Mouse (Mus musculus): ENCODE measurements around the gene Krt27. TPM values are rescaled to one million over a fixed set of nuclear protein-coding genes. Genes with fewer than 3 reads are reported as not detected.

The Krt27 gene
- total RNA-seq, 1 experiment from 2014 or later, result not detected

- no peak for DNase-seq
Measured at GRCm38 (mm10) chr11:99322851-99323250, 28.1 kb downstream of the Krt27 start, which contains the start of gene Krt25. Gene Krt25, minus strand, starts transcription at chr11:99322951.

DNA sequence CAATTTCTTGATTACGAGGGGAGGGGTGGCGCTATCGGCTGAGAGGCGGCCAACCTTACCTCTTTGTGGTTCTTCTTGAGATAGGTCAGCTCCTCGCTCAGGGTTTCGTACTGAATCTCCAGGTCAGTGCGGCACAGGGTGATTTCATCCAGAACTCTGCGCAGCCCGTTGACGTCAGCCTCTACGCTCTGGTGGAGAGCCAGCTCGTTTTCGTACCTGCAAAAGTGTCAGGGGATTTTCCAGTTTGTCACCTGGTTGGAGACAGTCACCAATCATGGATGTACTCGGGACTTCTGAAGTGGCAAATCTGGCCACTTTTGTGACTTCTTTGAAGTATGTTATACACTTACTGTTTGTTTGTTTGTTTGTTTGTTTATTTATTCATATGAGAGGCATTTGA lies 29.8 kb downstream of the Krt27 start:
- no peak for DNase-seq

DNA sequence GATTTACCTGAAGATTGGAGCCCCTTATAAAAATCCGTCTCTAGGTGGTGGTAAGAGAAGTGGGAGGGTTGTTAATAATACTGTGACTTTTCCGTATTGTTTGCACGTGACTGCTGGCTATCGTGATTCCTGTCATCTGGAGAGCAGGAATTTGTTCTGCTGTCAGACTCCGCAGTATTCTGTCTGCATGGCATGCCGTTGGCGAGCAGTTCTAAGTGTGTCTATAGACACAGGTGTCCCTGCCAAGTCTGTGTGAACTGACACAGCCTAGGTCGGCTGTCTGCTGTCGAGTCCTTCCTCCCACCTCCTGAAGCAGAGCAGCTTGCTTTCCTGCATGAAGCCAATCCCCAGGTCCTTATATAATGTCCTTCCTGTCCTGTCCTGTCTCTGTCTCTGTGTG lies 31.8 kb downstream of the Krt27 start:
- no peak for DNase-seq

- DNase-seq, result no peak
Measured at GRCm38 (mm10) chr11:99316543-99316942, 34.4 kb downstream of the Krt27 start.

DNA sequence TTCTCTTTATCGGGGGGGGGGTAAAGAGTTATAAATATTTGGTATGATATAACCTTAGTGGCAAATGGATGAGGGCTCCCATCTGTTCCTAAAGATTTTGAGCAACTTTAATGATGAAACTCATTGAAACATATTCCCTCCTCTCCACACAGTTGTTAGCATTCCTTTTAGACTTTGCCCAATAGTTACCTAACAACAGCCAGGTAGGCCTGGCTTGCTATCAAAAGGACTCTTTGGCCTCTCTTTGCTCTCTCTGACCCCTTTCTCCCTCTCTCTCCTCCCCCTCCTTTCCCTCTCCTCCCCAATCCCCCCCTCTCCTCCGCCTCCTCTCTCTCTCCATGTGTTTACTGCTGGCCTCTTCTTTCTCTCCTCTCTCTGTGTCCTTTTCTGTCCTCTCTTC lies 36.3 kb downstream of the Krt27 start:
- DNase-seq, result no peak

DNA sequence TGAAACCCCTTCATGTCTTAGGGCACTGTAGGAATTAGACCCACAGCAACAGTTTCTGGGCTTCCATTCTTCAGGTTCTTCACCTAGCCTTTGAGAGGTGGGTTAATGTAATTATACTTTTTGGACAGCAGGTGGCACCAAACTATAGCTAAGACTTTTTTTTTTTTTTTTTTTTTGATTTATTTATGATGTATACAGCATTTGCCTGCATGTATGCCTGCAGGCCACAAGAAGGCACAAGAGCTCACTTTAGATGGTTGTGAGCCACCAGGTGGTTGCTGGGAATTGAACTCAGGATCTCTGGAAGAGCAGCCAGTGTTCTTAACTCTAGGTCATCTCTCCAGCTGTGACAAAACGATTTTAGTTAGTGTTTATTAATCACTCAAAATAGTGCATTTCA lies 40.0 kb downstream of the Krt27 start:
- DNase-seq, result no peak

DNA sequence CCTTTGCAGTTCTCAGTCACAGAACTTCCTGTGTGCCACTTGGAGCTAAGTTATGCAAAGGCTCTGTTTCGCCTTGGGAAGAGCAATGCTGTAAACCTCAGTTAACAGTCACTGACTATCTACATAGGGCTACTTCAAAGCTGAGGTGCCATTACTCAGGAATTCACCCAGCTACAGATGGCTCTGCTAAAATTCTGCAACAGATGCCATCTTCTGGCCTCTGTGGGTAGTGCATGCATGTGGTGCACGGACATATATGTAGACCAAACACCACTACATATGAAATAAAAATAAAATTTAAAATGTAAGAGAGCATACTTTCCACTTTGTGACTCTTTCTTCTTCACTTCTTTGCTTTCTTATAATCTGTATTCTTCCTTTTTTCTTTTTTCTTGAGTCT lies 43.3 kb downstream of the Krt27 start:
- DNase-seq, result peak; percentile 62

Other genes with a start within 250 kb of the Krt27 start
- 0.48 and 10.5 TPM in 2 replicates for gene Ccr7, start 196.0 kb downstream of the Krt27 start, total RNA-seq (2021)
- 77.0 and 93.4 TPM in 2 replicates for gene Smarce1, start 120.1 kb downstream of the Krt27 start, total RNA-seq (2021)
- 1.3 and 2.9 TPM in 2 replicates for gene Krt222, start 107.0 kb downstream of the Krt27 start, total RNA-seq (2021)
- not detected in 2 replicates for gene Krt24, start 65.8 kb downstream of the Krt27 start, total RNA-seq (2021)
- not detected in 2 replicates for gene Krt25, start 28.2 kb downstream of the Krt27 start, total RNA-seq (2021)
- not detected in 2 replicates for gene Krt26, start 13.1 kb downstream of the Krt27 start, total RNA-seq (2021)
- not detected in 2 replicates for gene Krt28, start 23.8 kb upstream of the Krt27 start, total RNA-seq (2021)
- 4.3 and 5.6 TPM in 2 replicates for gene Krt10, start 38.3 kb upstream of the Krt27 start, total RNA-seq (2021)
- gene Krt12, start 71.2 kb upstream of the Krt27 start, total RNA-seq (2021), result not detected in 2 replicates
- gene Krt20, start 87.0 kb upstream of the Krt27 start, total RNA-seq (2021), result 0.30 and 0.96 TPM in 2 replicates
- 0.30 and 6.4 TPM in 2 replicates for gene Krt23, start 142.0 kb upstream of the Krt27 start, total RNA-seq (2021)
- not detected in 2 replicates for gene Krt39, start 170.2 kb upstream of the Krt27 start, total RNA-seq (2021)
- not detected in 2 replicates for gene Krt40, start 192.1 kb upstream of the Krt27 start, total RNA-seq (2021)
- gene Krtap3-3, start 199.8 kb upstream of the Krt27 start, total RNA-seq (2021), result not detected in 2 replicates
- not detected in 2 replicates for gene Krtap3-2, start 205.7 kb upstream of the Krt27 start, total RNA-seq (2021)
- gene Gm11939, start 208.4 kb upstream of the Krt27 start, total RNA-seq (2021), result not detected in 2 replicates
- not detected in 2 replicates for gene Krtap3-1, start 215.5 kb upstream of the Krt27 start, total RNA-seq (2021)
- gene Krtap1-5, start 229.9 kb upstream of the Krt27 start, total RNA-seq (2021), result not detected in 2 replicates
- gene Krtap1-4, start 232.6 kb upstream of the Krt27 start, total RNA-seq (2021), result not detected in 2 replicates
- gene Krtap1-3, start 240.2 kb upstream of the Krt27 start, total RNA-seq (2021), result not detected in 2 replicates
- gene Krtap9-3, start 247.0 kb upstream of the Krt27 start, total RNA-seq (2021), result not detected in 2 replicates